Mouse (Mus musculus) kidney, postnatal 36 days (tissue): ENCODE results near the gene 9330182L06Rik.

Source experiments
- DNase-seq, 2 experiments: peaks; one replicate each; pipeline ENCODE4 v3.0.0; 2021 to 2022; ENCODE audit warnings: mixed read lengths in 2 of 2

Gene 9330182L06Rik

DNA sequence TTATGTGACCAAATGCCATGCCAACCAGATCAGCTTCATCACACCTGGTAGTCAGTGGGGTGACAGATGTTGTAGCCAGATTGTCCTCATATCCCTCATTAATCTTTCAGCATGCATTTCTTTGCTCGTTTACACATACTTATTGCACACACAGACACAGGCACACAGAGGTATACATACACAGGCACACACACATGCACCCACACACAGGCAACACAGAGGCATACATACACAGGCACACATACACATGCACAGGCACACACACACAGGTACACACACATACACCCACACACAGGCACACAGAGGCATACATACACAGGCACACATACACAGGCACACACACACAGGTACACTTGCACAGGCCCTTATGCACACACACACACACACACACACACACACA lies 99.0 kb downstream of the 9330182L06Rik start:
- no peak for DNase-seq

- DNase-seq: no peak
Observed at GRCm38 (mm10) chr5:9367920-9368692, 102.2 kb downstream of the 9330182L06Rik start.

GRCm38 (mm10) chr5:9371127-9371526 lies 105.2 kb downstream of the 9330182L06Rik start:
- no peak for DNase-seq

DNA sequence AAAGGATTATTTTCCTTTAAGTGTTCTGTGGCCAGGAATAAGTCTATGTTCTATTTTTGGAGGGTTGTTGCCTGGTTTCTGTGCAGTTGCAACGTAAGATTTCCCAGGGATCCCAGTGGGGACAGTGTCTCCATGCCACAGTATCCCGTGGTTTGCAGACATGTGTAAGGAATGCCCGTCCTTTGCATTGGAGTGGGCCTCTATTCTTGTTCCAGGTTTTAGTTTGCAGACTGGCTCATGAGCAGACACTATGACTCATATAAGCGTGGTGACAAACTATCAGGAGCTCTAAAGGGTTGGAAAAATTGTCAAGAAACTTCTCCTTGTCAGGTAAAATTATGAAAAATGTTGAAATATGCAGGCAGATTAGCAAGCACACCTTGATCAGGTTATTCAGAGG lies 107.4 kb downstream of the 9330182L06Rik start:
- no peak for DNase-seq

DNA sequence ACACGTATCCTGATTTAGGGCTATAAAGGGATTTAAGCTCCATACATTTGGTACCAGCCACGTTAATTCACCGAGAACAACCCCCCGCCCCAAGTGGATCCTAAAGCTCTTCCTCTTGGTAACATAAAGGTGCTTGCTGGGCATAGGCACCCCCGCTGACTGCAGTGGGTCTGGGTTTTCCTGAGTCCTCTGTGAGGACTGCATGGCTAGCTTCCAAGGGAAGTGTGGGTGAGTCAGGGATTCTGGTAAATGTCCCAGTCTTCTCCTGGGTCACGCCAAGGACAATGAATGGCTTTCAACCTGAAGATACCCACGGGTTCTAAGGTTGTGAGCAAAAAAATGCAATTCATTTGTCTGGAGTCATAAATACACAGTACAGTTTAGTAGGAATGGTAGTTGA lies 124.0 kb downstream of the 9330182L06Rik start:
- DNase-seq: no peak

GRCm38 (mm10) chr5:9391858-9392393 lies 126.0 kb downstream of the 9330182L06Rik start:
- DNase-seq: no peak

DNA sequence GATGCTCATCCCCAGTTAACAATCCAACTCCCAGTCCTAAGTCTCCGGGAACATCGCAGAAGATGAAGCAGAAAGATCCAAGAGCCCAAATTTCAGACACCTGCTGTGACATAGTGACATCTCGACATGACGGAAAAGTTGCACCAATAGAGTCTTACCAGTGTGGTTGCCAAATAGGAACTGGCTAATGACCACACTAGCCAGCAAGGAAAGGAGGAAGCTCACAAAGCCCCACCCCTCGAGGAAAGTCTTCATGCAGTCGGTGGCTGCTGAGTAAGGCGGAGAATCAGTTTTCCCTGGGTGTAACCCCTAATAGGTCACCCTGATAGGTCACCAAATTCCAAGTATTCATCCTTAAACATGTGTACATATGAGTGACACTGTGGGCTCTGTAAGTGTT lies 151.2 kb downstream of the 9330182L06Rik start:
- no peak for DNase-seq

- DNase-seq: no peak
Observed at GRCm38 (mm10) chr5:9417802-9418201, 151.9 kb downstream of the 9330182L06Rik start.

DNA sequence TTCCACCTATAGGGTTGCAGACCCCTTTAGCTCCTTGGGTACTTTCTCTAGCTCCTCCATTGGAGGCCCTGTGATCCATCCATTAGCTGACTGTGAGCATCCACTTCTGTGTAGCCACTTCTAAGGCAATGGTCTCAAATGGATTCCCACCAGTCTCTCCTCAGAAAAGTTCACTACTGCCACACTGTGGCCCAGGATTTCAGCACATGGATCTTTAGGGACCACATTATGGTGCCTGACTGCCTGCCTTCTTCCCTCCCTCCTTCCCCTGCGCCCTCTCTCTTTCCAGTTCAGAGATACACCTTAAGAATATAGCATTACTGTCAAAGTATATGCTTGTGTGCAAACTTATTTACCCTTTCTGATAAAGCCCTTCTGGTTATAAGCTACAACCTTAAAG lies 154.0 kb downstream of the 9330182L06Rik start:
- peak in 1 of 2 experiments; percentile 19 for DNase-seq

DNA sequence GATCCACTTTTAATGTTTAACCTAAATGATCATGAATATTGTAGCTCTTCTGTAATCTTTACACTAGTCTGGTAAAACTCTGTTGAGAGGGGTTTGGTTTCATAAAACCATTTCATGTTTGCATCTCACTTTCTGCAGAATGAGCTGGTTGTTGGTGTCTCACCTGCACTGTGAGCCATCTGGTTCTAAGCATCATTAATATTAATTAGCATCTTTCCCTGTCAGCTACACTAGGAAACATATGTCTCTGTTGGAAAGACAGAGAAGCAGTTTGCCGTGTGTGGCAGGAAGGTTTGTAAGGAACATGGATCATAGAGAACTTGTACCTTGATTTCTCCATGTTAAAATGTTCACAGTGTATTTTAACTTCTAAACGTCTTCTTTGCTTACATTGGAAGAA lies 158.5 kb downstream of the 9330182L06Rik start:
- no peak for DNase-seq

DNA sequence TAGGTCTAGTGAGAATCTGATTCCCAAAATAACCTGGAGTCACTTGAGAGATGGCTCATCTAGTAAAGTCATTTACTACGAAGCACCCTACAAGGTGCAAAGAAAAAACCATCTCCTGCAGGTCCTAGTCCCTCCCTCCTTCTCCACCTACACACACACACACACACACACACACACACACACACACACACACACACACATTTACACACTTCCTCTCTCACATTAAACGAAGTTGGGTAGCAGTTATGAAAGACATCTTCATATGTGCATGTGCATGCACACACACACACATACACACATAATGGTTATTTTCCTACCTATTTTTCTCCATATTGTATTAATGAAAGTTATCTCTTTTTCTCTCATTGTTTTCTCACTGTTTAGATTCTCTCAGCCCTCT lies 161.2 kb downstream of the 9330182L06Rik start:
- no peak for DNase-seq

- DNase-seq: peak; percentile 7 to 34
Observed at GRCm38 (mm10) chr5:9427581-9428241, 161.8 kb downstream of the 9330182L06Rik start.

- DNase-seq: no peak
Observed at GRCm38 (mm10) chr5:9428728-9429127, 162.8 kb downstream of the 9330182L06Rik start.

DNA sequence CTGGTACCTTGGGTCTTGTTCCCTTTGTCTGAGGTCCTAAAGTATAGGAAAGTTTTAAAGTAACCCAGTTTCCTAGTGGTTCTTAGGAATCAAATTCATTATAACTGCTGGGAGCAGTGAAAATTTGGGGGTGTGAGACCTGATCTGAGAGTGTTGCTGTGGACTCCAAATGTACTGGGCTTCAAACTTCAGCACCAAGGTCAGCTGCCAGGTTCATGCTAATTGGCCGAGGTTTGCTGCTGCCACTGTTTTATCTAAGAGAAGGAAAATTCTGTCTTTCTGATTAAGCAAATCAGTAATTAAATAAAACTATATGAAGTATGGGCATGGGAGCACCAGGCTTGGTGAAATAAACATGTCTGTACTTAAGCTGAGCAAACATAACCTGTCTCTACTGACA lies 180.2 kb downstream of the 9330182L06Rik start:
- DNase-seq: peak; percentile 6 to 56

- DNase-seq: no peak
Observed at GRCm38 (mm10) chr5:9448931-9449330, 183.0 kb downstream of the 9330182L06Rik start.

DNA sequence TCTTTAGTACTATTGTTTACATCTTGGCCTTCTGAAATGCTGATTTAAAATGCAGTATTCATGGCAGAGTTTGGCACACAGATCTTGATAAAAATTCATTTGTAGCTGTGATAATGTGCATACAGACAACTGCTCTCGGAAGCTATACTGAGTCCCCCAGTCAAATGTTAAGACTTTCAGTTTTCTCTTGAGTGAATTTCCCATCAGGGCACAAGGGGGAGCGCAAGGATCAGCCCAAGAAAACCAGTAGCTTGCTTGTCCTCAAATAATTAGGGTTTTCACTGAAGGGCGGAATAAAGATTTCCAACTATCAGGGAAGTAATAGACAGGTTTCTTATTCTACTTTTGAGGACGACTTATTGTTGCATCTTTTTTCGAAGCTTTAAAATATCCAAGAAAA lies 183.7 kb downstream of the 9330182L06Rik start:
- peak in 1 of 2 experiments; percentile 11 for DNase-seq

DNA sequence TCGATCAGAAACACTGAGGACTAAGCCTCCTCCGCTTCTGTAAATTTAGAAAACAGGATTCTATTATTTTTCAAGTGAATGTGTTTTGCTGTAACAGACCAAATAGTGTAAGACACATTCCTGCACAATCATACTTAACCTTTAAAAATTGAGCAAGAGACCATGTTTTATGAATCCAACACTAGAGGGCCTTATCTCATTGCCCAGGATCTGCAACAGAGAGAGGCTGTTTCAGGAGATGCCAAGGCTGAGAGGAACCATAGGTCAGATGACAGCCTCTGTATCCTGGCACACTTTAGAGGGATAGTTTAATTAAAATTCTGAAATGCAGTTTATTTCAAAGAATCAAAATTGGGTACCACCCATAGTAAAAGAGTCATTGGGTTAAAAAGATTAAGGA lies 187.4 kb downstream of the 9330182L06Rik start:
- no peak for DNase-seq

- no peak for DNase-seq
Observed at GRCm38 (mm10) chr5:9477587-9477986, 211.7 kb downstream of the 9330182L06Rik start.

DNA sequence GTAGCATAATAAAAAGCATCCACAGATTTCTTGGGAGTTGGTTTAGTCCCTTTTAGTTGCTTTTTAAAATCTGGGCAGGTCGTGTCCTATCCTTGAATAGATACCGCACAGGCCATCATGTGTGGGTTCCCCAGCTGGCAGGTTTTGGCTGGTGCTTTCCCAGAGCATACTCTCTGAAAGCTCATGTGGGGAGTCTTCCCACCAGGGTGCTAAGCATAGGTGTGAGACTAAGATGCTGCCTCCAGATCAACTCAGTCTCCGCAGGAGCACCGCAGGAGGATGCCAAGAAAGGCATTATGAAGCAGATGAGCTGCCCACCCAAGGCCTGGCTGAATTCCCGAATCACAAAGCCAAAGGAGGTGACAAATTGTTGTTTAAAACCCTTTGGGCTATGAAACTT lies 229.5 kb downstream of the 9330182L06Rik start:
- DNase-seq: no peak

DNA sequence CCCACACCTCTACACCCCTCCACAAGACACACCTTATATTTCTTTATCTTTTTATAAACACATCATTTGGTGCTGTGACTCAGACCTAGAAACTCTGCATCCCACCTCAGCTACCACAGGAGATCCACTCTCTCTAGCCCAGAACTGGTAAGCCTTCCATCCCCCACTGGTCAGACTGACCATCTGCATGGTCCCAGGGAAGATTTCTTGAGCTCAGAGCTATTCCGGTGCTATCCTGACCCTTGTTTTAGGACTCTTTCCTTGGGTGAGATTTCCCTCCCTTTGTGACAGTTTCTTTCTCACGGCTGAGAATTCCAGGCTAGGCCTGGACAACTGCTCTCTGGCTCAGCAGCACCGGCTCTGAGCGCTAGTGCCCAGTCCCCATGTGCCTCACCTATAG lies 231.3 kb downstream of the 9330182L06Rik start:
- no peak for DNase-seq

- no peak for DNase-seq
Observed at GRCm38 (mm10) chr5:9511027-9511426, 245.1 kb downstream of the 9330182L06Rik start.

DNA sequence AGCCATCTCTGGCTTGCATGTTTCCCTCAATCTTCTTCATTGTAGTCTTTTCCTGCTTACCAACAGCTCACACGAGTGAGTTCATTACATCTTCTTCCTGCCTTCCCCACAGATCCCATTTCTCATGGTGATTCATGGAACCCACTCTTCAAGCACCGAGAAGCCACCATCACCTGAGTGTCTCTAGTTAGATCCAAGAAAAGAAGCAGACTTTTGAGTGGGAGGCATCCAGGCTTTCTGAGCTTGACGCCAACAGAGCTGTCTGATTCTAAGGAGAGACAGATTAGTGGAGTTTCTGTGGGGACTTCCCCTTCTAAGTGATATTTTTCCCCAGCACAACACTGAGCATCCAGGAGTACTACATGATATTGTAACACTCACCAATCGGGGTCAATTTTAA lies 259.6 kb downstream of the 9330182L06Rik start:
- no peak for DNase-seq
